Comparison of ENCODE assay signal across 8 mouse cellular contexts in genomic region chr19:5729444-5729815, GRCm38 (mm10). TPM values are rescaled to one million over a fixed set of nuclear protein-coding genes. Genes with fewer than 3 reads are reported as not detected.
A peak's percentile ranks its signal among the peaks of the same experiment; 100 is the strongest.
DNase-seq lines count a peak whose midpoint lies in the region; ATAC-seq and TF ChIP-seq lines count a peak whose summit lies in the region.

Gene Fam89b (minus strand): TSS chr19:5729653.

- 0 out of 2 replicates have a peak, but pooled peaks cover 7% of the 10 kb centered on the region for H3K4me1 ChIP-seq in embryonic fibroblast, embryonic 13.5 days (ENCODE audit: control insufficient read depth, insufficient read depth, low read length)
- peaks cover 66% of the 10 kb centered on the region for H3K4me1 ChIP-seq in heart, embryonic 10.5 days
- H3K4me1 ChIP-seq in kidney, embryonic 15.5 days = peaks cover 66% of the 10 kb centered on the region
- H3K4me1 ChIP-seq in liver, embryonic 11.5 days (replicated peaks; ENCODE audit: control insufficient read depth, insufficient read depth, low read length) = peaks cover 62% of the 10 kb centered on the region

- peak within 1 kb of the TSS; percentile 87 for H3K4me2 ChIP-seq in kidney, embryonic 15.5 days
- H3K4me2 ChIP-seq in liver, embryonic 11.5 days = peak within 1 kb of the TSS; percentile 94

- peak within 1 kb of the TSS; percentile 81 for H3K4me3 ChIP-seq in embryonic fibroblast, embryonic 13.5 days (ENCODE audit: insufficient read depth, low read length)
- H3K4me3 ChIP-seq in heart, embryonic 10.5 days = peak within 1 kb of the TSS; percentile 97
- H3K4me3 ChIP-seq in kidney, embryonic 15.5 days (replicated peaks) = peak within 1 kb of the TSS; percentile 97
- H3K4me3 ChIP-seq in liver, embryonic 11.5 days (ENCODE audit: low read depth, low read length) = peak within 1 kb of the TSS; percentile 91

- peak within 1 kb of the TSS; percentile 55 for H3K27ac ChIP-seq in embryonic fibroblast, embryonic 13.5 days (ENCODE audit: insufficient read depth, low read length)
- peak within 1 kb of the TSS; percentile 98 for H3K27ac ChIP-seq in heart, embryonic 10.5 days
- H3K27ac ChIP-seq in kidney, embryonic 15.5 days = peak within 1 kb of the TSS; percentile 94
- peak within 1 kb of the TSS; percentile 91 for H3K27ac ChIP-seq in liver, embryonic 11.5 days (ENCODE audit: low read depth, low read length)

- under 1% methylated on average over 37 of the region's 37 CpGs for WGBS in heart, embryonic 10.5 days
- WGBS in kidney, embryonic 15.5 days = under 1% methylated on average over 37 of the region's 37 CpGs
- WGBS in liver, embryonic 11.5 days = under 1% methylated on average over 37 of the region's 37 CpGs

- peak; percentile 97 for TF ChIP-seq POLR2A in embryonic fibroblast, embryonic 13.5 days (IDR thresholded peaks at IDR 0.05; ENCODE audit: low read depth, low read length)

- peak; percentile 73 for ATAC-seq in kidney, embryonic 15.5 days (replicated peaks; ENCODE audit: low FRiP score)
- peak; percentile 61 for ATAC-seq in liver, embryonic 11.5 days (replicated peaks; ENCODE audit: low FRiP score)

- H3K36me3 ChIP-seq in heart, embryonic 10.5 days = peaks cover 8% of the 10 kb centered on the region
- peaks cover 4% of the 10 kb centered on the region; the same call in 1 of the 2 replicates for H3K36me3 ChIP-seq in kidney, embryonic 15.5 days
- peaks cover 4% of the 10 kb centered on the region for H3K36me3 ChIP-seq in liver, embryonic 11.5 days (ENCODE audit: control insufficient read depth, insufficient read depth, low read length)
- no peaks in the 10 kb centered on the region for H3K36me3 ChIP-seq in splenic B cell, adult 2 months (ENCODE audit: control insufficient read depth, insufficient read depth, low read length, poor library complexity, severe bottlenecking)

- DNase-seq in B cell, adult 2 months = peak; percentile 91
- peak; percentile 90 for DNase-seq in brain, adult 2 months (ENCODE audit: low read depth, low spot score)
- peak; percentile 95 for DNase-seq in heart, embryonic 10.5 days (ENCODE audit: low spot score)
- peak; percentile 89 for DNase-seq in liver, embryonic 11.5 days (ENCODE audit: low spot score)
- peak; percentile 85 for DNase-seq in naive thymus-derived CD4-positive, alpha-beta T cell, adult 2 months (ENCODE audit: low read depth)
- DNase-seq in splenic B cell, adult 2 months (ENCODE audit: low read depth, low spot score) = peak; percentile 85

- H3K27me3 ChIP-seq in heart, embryonic 10.5 days (ENCODE audit: insufficient read depth, poor library complexity, severe bottlenecking) = no peaks in the 10 kb centered on the region
- no peaks in the 10 kb centered on the region for H3K27me3 ChIP-seq in kidney, embryonic 15.5 days
- H3K27me3 ChIP-seq in liver, embryonic 11.5 days (replicated peaks; ENCODE audit: control insufficient read depth, insufficient read depth, low read length) = no peaks in the 10 kb centered on the region
- H3K27me3 ChIP-seq in splenic B cell, adult 2 months (ENCODE audit: control insufficient read depth, insufficient read depth, low read length, poor library complexity, severe bottlenecking) = no peaks in the 10 kb centered on the region

- H3K9ac ChIP-seq in kidney, embryonic 15.5 days = peak within 1 kb of the TSS; percentile 97
- H3K9ac ChIP-seq in liver, embryonic 11.5 days (ENCODE audit: low read depth, low read length) = peak within 1 kb of the TSS; percentile 84

- no peaks in the 10 kb centered on the region for H3K9me3 ChIP-seq in heart, embryonic 10.5 days
- H3K9me3 ChIP-seq in kidney, embryonic 15.5 days (replicated peaks) = no peaks in the 10 kb centered on the region
- no peaks in the 10 kb centered on the region for H3K9me3 ChIP-seq in liver, embryonic 11.5 days (ENCODE audit: control insufficient read depth, low read length)

- no peak for TF ChIP-seq CTCF in embryonic fibroblast, embryonic 13.5 days (IDR thresholded peaks at IDR 0.05; ENCODE audit: borderline replicate concordance, insufficient read depth, low read length)

RNA-seq across cellular contexts. Expression of gene Fam89b, which starts in this region (rescaled TPM):
- polyA plus RNA-seq in embryonic fibroblast, embryonic 13.5 days (2011; ENCODE audit: insufficient read length, low read depth, missing spikeins) = 51.3 and 54.8 TPM in 2 replicates
- 75.9 and 88.9 TPM in 2 replicates for polyA plus RNA-seq in heart, embryonic 10.5 days (2016; fragmentation: Nextera tagmentation; extraction: Ambion mirVana)
- 89.0 and 91.4 TPM in 2 replicates for polyA plus RNA-seq in kidney, embryonic 15.5 days (2015; fragmentation: Nextera tagmentation; extraction: Ambion mirVana)
- 47.5 and 49.8 TPM in 2 replicates for polyA plus RNA-seq in liver, embryonic 11.5 days (2014; fragmentation: Nextera tagmentation; extraction: Ambion mirVana)

Comparison
In these comparisons a context has a peak if more than half of its experiments do, and no peak if none do; other contexts are left out.
1. Peak in every context shown above with its lines: DNase-seq, ATAC-seq, H3K4me3 ChIP-seq and H3K27ac ChIP-seq.